Mouse (Mus musculus) kidney, adult 2 months (tissue): ENCODE results near the gene Mt1.

Experiments
- CTCF ChIP-seq: fragments of 200-500 bp; conservative IDR thresholded peaks from 2 replicates; pipeline ENCODE4 v1.5.1; 2011; ENCODE audit warnings: low read depth, mild to moderate bottlenecking, control low read depth, low read length, moderate library complexity, mixed read lengths; ENCODE audit not compliant: insufficient read depth, insufficient read length
- POLR2A ChIP-seq: fragments of 200-500 bp; IDR thresholded peaks from one replicate; pipeline ENCODE4 v1.6.1; 2011; ENCODE audit warnings: low read depth, low read length, control low read depth

GRCm38 (mm10) chr8:94180561-94180908 is 1.7 kb downstream of the Mt1 start:
- TF ChIP-seq POLR2A: no peak
- no peak for TF ChIP-seq CTCF
